Mouse (Mus musculus) C2C12 (cell line): Measurements from ENCODE around the gene Ajm1. TPM values are rescaled to one million over a fixed set of nuclear protein-coding genes. Genes with fewer than 3 reads are reported as not detected.

Experiments
- H3K27me3 ChIP-seq: one replicate; pipeline ENCODE4 v1.6.1; 2011; ENCODE audit not compliant: control insufficient read depth, insufficient read depth, insufficient read length
- H3K36me3 ChIP-seq: one replicate; pipeline ENCODE4 v1.6.1; 2011; ENCODE audit not compliant: control insufficient read depth, insufficient read depth
- H3K4me3 ChIP-seq: one replicate; pipeline ENCODE4 v1.5.1; 2011; ENCODE audit warnings: mild to moderate bottlenecking, control low read depth; ENCODE audit not compliant: poor library complexity, insufficient read depth, severe bottlenecking
- H3K79me2 ChIP-seq: one replicate; pipeline ENCODE4 v1.6.1; 2011; ENCODE audit not compliant: control insufficient read depth, insufficient read depth
- H3K79me3 ChIP-seq: one replicate; pipeline ENCODE4 v1.6.1; 2011; ENCODE audit warnings: low read depth, control low read depth
- H3ac ChIP-seq: one replicate; pipeline ENCODE3; 2011; ENCODE audit warnings: low read depth; ENCODE audit not compliant: control insufficient read depth, insufficient read length
- CEBPB ChIP-seq: IDR thresholded peaks from one replicate; pipeline ENCODE4 v1.6.1; 2011; ENCODE audit warnings: low read depth, mild to moderate bottlenecking, control low read depth, moderate library complexity
- CTCF ChIP-seq: IDR thresholded peaks from one replicate; pipeline ENCODE4 v1.5.1; 2011; ENCODE audit not compliant: control insufficient read depth, insufficient read depth, insufficient read length
- FOSL1 ChIP-seq: IDR thresholded peaks from one replicate; pipeline ENCODE4 v1.8.0; 2011; ENCODE audit warnings: mild to moderate bottlenecking, low read length; ENCODE audit not compliant: poor library complexity, insufficient read depth, severe bottlenecking
- MAX ChIP-seq: IDR thresholded peaks from one replicate; pipeline ENCODE4 v1.6.1; 2011; ENCODE audit warnings: mild to moderate bottlenecking, control low read depth
- MYOD1 ChIP-seq: IDR thresholded peaks from one replicate; pipeline ENCODE4 v1.6.1; 2011; ENCODE audit warnings: low read depth; ENCODE audit not compliant: control insufficient read depth, insufficient read length
- MYOG ChIP-seq: IDR thresholded peaks from one replicate; pipeline ENCODE4 v1.6.1; 2011; ENCODE audit not compliant: control insufficient read depth, insufficient read length; ENCODE audit errors: extremely low read depth
- USF1 ChIP-seq: IDR thresholded peaks from one replicate; pipeline ENCODE4 v1.6.1; 2011; ENCODE audit warnings: low read depth, mild to moderate bottlenecking, control low read depth, moderate library complexity
- polyA plus RNA-seq: library from polyadenylated mRNA; unstranded; fragments of >200 nt; fragmentation: generic; extraction: Trizol; gene quantifications from one replicate; pipeline ENCODE4 v1.2.1, GENCODE M21; 2012; ENCODE audit warnings: missing spikeins

Ajm1 gene
- polyA plus RNA-seq, 1 experiment = 0.29 TPM

DNA sequence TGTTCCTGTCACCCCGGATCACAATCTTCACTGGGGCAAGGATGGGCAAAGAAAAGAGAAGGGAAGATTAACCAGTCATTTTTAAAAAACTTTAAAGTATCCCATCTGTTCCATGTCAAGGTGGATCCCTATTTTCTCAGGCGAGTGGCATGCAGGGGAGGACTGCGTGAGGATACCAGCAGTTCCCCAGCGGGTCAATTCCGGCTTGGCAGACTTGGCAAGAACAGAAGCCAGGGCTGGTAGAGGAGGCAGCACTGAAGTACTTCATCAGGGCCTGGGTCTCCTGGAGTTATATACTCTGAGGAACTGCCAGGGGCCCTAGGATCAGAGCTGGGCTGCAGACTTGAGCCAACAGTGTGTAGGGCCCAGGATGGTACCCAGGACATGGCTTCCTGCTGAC is 21.0 kb upstream of the Ajm1 start:
- H3K79me3 ChIP-seq = peaks cover 39% of the 10 kb centered on the region
- TF ChIP-seq CEBPB = no peak
- no peak for TF ChIP-seq MYOG
- no peak for TF ChIP-seq FOSL1
- TF ChIP-seq USF1 = no peak
- no peak overlapping the region for H3ac ChIP-seq
- H3K27me3 ChIP-seq = no peaks in the 10 kb centered on the region
- peaks cover 53% of the 10 kb centered on the region for H3K79me2 ChIP-seq
- H3K4me3 ChIP-seq = no peak overlapping the region
- peaks cover 58% of the 10 kb centered on the region for H3K36me3 ChIP-seq

DNA sequence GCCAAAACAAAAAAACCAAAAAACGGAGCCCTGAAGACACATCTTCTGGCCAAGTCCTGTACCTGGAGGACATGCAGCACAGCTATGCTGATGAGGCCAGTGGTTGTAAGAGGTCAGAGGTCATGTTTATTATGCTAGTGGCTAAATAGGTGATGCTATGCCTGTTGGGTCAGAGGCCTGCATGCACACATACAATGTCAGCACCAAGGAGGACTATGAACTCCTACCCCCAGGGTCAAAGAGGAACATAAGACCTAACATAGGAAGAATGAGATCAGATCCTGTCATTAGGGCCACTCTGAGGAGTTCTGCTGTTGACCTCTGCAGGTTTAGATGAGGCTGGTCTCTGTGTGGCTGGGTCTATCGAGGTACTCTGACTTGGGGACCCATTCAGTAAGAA is 18.5 kb upstream of the Ajm1 start:
- Histone ChIP-seq H3K36me3 (peaks cover 78% of the 10 kb centered on the region), H3K79me2 (peaks cover 28% of the 10 kb centered on the region)
- TF ChIP-seq CTCF = no peak
- TF ChIP-seq MAX = no peak
- TF ChIP-seq FOSL1 = no peak
- no peak for TF ChIP-seq CEBPB
- TF ChIP-seq MYOD1 = no peak
- no peak for TF ChIP-seq USF1
- no peak for TF ChIP-seq MYOG

DNA sequence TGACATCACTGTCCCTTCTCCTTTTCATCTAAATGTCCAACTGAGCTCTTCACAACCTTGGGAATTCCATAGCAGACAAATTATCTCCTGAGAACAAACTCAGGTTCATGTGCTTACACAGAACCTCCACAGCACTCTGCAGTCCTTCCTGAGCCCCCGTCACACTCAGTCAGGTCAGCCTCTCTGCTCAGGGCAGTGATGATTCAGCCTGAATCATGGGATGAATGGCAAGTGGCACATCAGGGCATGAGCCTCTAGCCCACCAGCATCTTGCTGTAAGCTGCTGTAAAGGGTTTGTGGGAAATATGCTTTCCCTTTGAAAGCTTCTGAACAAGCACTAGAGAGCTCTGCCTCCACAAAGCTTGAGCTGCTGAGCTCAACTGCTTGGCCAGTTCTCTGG is 17.2 kb upstream of the Ajm1 start:
- Histone ChIP-seq H3K79me3 (peaks cover 6% of the 10 kb centered on the region), H3ac (no peak overlapping the region), H3K4me3 (no peak overlapping the region), H3K27me3 (no peaks in the 10 kb centered on the region), H3K79me2 (peaks cover 15% of the 10 kb centered on the region), H3K36me3 (peaks cover 86% of the 10 kb centered on the region)
- TF ChIP-seq MAX = no peak
- TF ChIP-seq CEBPB = no peak
- no peak for TF ChIP-seq MYOD1
- TF ChIP-seq USF1 = no peak
- no peak for TF ChIP-seq MYOG
- TF ChIP-seq FOSL1 = no peak

More for the DNA sequence above, 18.5 kb upstream of the Ajm1 start:
- no peaks in the 10 kb centered on the region for H3K27me3 ChIP-seq
- peaks cover 15% of the 10 kb centered on the region for H3K79me3 ChIP-seq
- H3K4me3 ChIP-seq = no peak overlapping the region
- no peak overlapping the region for H3ac ChIP-seq

DNA sequence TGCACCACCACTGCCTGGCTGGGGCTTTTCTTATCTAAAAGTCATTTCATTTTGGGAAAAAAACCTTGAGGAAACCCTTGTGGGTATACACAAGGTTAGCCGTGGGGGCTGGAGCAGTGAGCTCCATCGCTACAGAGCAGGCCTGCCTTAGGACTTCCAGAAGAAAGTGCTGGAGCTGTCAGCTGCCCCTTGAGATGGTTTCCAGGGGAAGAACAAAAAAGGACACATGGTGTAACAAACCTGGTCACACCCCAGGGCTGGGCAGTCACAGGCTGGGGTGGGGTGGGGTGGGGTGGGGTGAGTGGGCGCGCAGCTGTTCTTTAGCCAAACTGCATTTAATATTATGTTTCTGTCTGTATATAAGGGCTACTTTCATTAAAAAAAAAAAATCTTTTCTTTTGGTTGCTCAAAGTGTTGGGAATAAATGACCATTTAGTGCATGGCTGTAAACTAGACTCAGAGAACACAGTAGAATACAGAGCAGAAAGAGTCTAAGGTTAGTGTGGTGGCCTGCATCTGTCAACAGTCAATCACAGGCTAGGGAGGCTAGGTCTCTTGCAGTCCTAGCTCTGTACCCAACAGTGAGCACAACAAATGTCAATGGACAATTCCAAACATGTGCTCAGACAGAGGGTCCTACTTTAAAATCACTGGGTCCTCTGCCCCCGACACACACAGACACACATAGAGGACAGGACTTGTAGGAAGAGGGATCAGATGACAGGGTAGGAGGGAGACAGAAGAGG is 15.4 kb upstream of the Ajm1 start:
- TF ChIP-seq MYOG = no peak
- TF ChIP-seq CEBPB = no peak
- TF ChIP-seq USF1 = no peak
- no peak for TF ChIP-seq FOSL1
- TF ChIP-seq MAX = no peak
- TF ChIP-seq CTCF = no peak
- TF ChIP-seq MYOD1 = no peak
- H3K36me3 ChIP-seq = peaks cover 89% of the 10 kb centered on the region
- H3K27me3 ChIP-seq = no peaks in the 10 kb centered on the region
- H3K79me2 ChIP-seq = no peaks in the 10 kb centered on the region
- no peak overlapping the region for H3K4me3 ChIP-seq
- no peak overlapping the region for H3ac ChIP-seq
- H3K79me3 ChIP-seq = no peaks in the 10 kb centered on the region

DNA sequence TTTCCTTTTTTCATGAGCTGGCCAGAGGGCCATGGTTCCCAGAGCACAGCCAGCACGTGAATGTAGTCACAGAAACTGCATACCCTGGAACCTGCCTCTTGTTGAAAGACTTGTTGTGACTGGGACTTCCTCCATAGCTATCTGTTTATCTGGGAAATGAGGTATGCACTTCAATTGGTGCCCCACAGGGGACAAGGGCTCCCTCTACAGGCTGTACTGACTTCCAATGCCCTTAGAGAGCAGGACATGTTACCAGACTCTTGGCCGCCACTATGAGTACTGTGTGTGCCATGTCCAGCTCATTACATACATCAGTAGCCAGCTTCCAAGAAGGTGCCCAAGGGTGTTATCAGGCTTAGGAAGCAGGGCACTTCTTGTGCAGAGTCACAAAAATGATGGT is 10.3 kb upstream of the Ajm1 start:
- Histone ChIP-seq H3K79me3 (no peaks in the 10 kb centered on the region), H3K79me2 (no peaks in the 10 kb centered on the region), H3K4me3 (no peak overlapping the region), H3K27me3 (no peaks in the 10 kb centered on the region), H3K36me3 (peaks cover 84% of the 10 kb centered on the region), H3ac (no peak overlapping the region)
- TF ChIP-seq CTCF = peak; percentile 14
- TF ChIP-seq CEBPB = no peak

DNA sequence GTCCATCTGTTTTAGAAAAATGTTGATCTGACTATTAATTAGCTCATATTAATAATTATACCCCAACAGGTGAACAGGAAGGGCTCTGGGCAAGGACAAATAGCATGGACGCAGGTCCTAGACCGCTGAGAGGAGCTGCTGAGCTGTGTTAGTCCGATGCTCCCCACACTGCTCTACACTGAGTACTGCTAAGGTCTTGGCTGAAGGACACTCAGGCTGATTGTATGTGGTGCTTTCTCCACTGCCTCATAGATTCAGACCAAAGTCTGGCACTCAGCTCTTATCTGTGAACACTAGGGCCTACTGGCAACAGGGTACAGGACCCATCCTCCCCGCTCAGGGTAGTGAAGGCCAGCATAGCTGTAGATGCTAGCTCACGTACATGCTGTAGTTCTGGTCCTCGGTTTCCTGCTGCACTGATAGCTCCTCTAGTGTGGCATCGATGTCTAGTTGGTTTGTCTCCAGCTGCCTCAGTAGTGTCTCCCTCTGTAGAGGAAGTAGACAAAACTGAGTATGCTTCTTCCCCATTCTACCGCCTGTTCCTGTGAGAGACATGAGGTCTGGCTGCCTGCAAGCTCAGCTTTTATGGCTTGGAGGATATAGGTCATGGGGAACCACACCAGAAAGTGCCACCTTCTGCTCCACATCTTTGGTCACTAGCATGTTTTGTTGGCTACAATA is 6.8 kb upstream of the Ajm1 start:
- Histone ChIP-seq H3K79me3 (no peaks in the 10 kb centered on the region), H3K4me3 (no peak overlapping the region), H3ac (no peak overlapping the region), H3K36me3 (peaks cover 83% of the 10 kb centered on the region), H3K79me2 (no peaks in the 10 kb centered on the region), H3K27me3 (no peaks in the 10 kb centered on the region)
- TF ChIP-seq CTCF (no peak), FOSL1 (no peak), MYOD1 (no peak), USF1 (no peak), CEBPB (no peak), MYOG (no peak), MAX (no peak)
